Mouse (Mus musculus) lung, adult 2 months (tissue): Measurements from ENCODE around the gene Mettl8.

Experiments used
- CTCF ChIP-seq: fragments of 200-500 bp; IDR thresholded peaks from 2 replicates; pipeline ENCODE4 v1.5.1; 2011; ENCODE audit warnings: mild to moderate bottlenecking, low read length, control low read depth; ENCODE audit not compliant: insufficient read depth
- POLR2A ChIP-seq: fragments of 200-500 bp; IDR thresholded peaks from 2 replicates; pipeline ENCODE4 v1.6.1; 2011; ENCODE audit warnings: low read depth, mild to moderate bottlenecking, control low read depth, low read length, borderline replicate concordance; ENCODE audit errors: extremely low read depth

DNA sequence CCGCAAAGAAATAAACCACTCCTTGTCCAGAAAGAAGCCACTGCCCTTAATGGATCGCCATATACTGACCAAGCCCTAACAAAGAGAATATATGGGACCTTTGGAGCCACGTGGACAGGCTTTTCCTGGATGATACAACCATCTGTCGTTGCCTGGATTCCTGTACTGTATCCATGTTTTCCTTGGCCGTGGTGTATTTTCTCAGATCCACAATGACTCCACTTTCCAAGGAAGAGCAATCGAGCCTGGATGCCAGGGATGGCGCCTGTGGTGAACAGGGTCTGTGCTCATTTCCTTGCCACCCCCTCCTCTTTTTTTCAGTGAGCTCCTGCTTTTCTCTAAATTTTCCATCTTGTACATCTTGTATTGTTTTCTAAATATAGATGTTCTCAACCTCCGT is 120.6 kb downstream of the Mettl8 start:
- TF ChIP-seq POLR2A (no peak), CTCF (no peak)
